Mouse (Mus musculus) spleen, postnatal 4 days (tissue): Measurements from ENCODE around the gene Gm44596.
A peak's percentile ranks its signal among the peaks of the same experiment; 100 is the strongest.

Source experiments
- DNase-seq, 2 experiments: peaks; one replicate each; pipeline ENCODE4 v3.0.0; 2022; ENCODE audit warnings: low spot score in 2 of 2

Gene Gm44596

DNA sequence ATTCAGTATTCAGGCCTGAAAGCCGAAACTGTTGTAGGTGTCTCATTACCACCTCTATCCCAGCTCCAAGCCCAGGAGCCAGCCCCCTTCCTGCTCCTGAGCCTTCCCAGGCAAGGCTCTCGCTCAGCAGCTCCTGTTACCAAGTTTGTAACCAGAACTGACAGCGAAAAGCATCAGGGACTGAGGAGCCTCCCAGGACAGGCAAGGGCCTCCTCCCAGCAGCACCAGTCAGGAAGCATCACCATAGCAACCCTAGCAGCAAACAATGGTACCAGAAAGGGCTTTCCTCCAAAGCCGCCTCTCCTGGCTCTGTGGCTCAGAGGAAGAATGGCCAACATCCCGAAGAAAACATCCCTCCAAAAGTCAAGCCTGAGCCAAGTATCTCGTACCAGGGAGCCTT, at the start of gene Gm44596, which contains the start of gene Tex52:
Gm44596 (plus strand) TSS at position 312 of the 400 bp plus-strand sequence.
Tex52 (plus strand) TSS at position 265 of the 400 bp plus-strand sequence.
- no peak for DNase-seq

GRCm38 (mm10) chr6:128334397-128335124, 40.7 kb upstream of the Gm44596 start:
- DNase-seq = peak; percentile 50 to 80

GRCm38 (mm10) chr6:128337467-128337866, 37.8 kb upstream of the Gm44596 start:
- no peak for DNase-seq

GRCm38 (mm10) chr6:128338876-128339275, 36.4 kb upstream of the Gm44596 start:
- DNase-seq = no peak

DNA sequence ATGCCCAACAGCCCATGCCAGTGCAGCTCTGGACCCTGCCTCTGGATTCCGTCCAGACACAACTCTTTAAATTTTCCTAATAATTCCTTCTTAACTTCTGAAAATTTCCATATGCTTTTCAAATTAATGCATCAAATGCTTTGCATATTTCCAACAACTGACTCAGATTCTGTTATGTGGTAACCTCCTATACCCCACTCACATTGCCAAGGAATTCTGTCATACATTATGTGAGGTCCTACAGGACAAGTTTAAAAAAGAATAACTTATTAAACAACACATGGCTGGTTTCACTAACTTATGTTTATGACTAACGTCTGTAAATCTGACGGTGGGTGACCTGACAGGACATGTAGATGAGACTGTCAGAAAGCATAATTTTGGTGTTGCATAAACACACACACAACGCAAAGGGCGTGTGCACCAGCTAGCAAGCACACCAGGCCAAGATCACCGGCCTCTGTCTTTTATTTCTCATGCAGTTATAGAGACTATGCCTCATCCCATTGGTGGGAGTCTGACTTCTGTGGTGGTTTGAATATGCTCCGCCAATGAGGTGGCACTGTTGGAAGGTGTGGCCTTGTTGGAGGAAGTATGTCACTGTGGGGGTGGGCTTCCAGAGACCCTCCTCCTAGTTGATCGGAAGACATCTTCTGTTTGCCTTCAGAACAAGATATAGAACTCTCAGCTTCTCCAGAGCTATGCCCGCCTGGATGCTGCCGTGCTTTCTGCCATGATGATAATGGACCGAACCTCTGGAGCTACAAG, 33.2 kb upstream of the Gm44596 start:
- DNase-seq = no peak

DNA sequence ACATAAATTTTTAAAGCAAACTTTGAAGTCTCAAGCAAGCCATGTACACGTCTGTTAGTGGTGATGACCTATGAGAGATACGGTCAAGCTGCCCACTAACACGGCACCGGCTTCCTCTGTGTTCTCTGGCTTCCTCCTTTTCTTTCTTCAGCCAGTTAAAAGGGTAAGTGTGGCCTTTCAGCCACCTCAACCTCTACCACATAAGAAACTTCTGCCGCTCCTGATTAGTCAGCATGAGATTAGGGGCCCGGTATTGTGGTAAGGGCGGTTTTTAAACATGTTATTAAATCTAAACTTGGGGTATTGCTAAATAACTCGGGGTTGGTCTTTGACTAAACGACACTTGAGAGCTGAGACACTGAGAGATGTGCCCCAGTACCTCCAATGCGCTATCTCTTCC, 29.7 kb upstream of the Gm44596 start:
- DNase-seq = no peak

DNA sequence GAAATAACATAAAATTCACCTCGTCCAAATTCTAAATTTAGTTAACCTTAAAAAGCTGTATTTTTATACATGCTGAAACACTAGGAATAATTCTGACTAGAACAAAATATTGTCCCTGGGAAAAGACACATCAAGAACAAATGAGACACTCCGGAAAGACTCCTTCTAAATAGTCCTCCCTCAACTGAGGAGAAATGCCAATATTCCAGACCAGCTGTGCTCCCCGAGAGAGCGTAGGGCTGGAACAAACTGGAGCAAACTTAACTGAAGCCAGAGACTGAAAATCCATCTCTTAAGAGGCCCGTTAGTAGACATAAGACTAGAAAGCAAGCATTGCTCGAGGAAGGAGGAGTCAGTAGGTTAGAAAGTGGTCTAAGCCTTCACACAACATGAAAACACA, 28.5 kb upstream of the Gm44596 start:
- DNase-seq = no peak

GRCm38 (mm10) chr6:128349711-128350110, 25.6 kb upstream of the Gm44596 start:
- no peak for DNase-seq

DNA sequence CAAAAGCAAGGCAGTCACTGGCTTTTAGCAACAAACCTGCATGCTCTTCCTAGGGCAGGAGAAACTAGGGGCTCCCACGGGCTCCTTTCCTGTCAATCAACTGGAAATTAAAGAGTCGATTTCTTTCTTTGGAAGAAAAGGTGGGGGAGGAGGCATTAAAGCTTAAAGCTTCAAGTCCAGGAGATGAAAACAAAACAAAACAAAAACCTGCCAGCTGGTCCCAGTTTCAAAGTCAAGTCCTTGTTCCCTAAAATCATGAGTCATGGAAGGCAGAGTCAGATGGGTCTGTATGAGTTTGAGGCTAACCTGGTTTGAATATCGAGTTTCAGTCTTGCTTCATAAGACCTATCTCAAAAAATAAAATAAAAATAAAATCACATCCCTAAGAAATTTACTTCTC, 21.2 kb upstream of the Gm44596 start:
- DNase-seq = no peak

DNA sequence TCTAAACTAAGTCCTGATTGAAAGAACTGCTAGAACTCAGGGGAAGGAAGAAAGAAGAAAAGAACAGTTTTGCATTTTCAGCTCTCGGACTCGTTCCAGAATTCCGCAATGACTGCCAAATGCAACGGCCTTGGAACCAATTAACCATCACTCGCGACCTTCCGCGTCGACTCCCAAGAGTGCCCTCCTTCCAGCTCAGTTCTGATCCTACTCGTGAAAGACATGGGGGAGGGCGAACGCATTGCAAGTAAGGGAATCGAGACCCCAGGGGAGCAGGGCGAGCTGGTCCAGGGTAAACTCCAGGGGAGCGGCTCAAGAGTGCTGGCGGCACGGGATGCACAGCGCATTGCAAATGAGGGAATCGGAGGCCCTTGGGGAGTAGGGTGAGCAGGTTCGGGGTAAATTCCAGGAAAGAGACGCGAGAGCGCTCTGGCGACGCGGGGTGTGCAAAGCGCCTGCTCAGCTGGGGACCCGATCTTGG, 20.1 kb upstream of the Gm44596 start:
- no peak for DNase-seq

DNA sequence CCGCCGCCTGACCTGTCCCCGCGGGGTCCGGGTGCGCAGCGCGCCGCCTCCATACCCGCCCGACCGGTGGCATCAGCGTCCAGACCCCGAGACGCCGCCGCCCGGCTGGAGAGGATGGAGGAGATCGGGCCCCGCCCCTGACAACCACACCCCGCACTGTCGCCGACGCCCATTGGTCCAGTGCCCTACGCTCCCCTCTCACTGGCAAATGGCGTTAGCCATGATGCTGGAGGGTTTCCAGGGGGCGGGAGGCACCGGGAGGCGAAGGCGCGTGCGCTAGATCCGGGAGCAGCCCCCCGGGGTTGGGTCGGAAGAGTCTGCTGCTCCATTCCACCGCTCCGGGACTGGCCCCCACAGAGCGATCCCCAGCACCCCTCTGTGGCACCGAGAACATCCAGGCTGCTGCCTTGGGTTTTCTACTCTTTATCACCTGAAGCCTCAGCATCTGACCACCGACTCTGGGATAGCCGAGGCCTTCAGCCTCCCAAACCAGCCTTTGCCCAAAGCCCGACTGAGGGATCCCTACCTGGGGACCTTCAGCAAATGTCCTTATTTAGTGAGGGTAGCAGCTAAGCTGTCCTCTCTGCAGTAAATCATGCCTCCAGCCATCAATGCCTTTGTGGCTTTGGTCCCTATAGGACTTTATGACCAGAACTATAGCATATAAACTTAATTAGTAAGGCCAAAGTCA, 19.4 kb upstream of the Gm44596 start, which contains the start of gene Tulp3:
Tulp3 (minus strand) TSS at position 126 of the 691 bp plus-strand sequence.
- DNase-seq = peak; percentile 85 to 91

- peak; percentile 65 to 85 for DNase-seq
These were observed 16.3 kb upstream of the Gm44596 start for GRCm38 (mm10) chr6:128358999-128359398.

DNA sequence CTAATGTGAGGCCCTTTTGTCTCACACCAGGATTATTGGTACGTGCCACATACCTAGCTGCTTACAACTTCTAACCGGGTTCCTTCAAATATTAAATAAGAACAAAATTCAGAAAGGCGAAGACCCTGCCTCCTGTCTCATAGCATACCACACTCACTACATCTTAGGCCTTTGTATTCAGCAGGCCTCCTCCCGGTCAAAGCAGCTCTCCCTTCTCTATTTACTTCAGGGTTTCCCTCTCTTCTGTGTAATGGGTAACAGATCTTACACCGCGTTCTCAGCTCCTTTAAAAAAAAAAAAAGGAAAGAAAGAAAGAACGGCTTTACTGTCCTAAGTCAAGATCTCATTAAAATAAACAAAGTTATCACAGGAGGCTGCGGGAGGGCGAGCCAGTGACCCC, 13.4 kb upstream of the Gm44596 start:
- no peak for DNase-seq

DNA sequence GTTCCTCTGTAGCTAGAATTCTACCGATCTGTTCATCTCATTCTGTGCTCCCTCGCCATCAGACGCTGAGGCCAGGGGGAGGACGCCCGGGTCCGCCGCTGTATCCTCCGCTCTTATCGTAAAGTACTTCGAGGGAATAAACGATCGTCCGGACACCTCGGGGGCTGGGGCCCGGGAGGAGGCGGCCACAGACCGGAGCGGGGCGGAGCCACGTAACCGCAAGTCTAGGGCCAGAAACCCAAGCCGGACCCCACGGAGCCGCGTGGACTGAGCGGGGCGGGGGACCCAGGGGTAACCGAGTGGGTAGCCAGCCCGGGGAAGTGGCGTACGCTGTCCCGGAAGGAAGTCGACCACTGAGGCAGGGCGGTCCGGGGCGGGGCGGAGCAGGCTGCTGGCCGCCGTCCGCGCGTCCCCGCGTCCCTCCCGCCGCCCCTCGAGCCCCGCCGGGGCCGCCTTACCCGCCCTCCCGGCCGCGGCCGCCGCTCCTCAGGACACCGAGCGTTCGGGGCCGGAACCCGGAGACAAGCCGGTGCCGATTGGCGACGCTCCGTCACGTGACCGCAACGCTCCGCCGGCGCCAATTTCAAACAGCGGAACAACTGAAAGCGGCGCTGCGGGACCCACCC, 12.8 kb upstream of the Gm44596 start, which contains the start of the genes Rhno1 and Foxm1:
Rhno1 (minus strand) TSS at position 531 of the 626 bp plus-strand sequence.
Foxm1 (plus strand) TSS at position 587 of the 626 bp plus-strand sequence.
- peak; percentile 87 to 93 for DNase-seq

GRCm38 (mm10) chr6:128363007-128363825, 12.1 kb upstream of the Gm44596 start:
- no peak for DNase-seq

GRCm38 (mm10) chr6:128364721-128365120, 10.6 kb upstream of the Gm44596 start:
- DNase-seq = no peak

DNA sequence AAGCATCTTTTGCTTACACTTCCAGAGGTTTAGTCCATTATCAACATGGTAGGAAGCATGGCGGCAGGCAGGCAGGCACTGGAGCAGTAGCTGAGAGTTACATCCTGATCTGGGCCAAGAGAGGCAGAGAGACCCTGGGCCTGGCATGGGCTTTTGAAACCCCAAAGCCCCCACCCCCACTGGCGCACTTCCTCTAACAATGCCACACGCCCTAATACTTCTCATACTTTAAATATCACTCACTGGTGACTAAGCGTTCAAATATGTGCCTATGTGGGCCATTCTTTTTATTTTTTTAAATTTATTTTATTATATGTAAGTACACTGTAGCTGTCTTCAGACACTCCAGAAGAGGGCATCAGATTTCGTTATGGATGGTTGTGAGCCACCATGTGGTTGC, 8.8 kb upstream of the Gm44596 start:
- DNase-seq = no peak

- no peak for DNase-seq
These were observed 5.3 kb upstream of the Gm44596 start for GRCm38 (mm10) chr6:128370040-128370439.

DNA sequence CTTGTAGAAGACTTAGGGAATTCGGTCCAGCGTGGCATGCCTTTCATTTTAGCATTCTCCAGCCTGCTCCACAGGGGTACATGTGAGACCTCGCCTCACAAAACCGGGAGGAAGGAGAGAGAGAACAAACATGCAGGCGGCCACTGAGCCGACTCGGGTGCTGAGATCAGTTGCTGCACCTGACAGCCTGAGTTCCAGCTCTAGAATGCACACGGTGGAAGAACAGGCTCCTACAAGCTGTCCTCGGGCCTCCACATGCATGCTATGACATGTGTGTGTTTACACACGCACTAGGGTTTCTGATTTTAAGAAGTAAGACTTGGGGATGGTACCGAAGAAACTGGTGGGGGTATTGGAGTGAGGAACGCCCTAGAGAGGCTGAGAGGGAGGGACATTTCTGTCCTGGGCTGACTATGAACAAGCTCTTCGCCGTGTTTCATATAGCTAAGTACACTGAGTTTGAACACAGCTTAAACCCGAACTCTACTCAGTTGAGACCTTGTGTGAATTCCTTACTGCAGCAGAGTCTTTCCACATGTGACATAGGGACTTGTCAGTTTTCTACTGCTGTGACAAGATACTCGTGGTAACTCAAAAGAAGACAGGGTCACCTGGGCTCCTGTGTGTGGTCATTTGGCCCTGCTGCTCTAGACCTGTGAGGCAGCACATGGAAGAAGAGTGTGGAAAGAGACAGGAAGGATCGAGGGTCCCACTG, 1.2 kb downstream of the Gm44596 start:
- no peak for DNase-seq

DNA sequence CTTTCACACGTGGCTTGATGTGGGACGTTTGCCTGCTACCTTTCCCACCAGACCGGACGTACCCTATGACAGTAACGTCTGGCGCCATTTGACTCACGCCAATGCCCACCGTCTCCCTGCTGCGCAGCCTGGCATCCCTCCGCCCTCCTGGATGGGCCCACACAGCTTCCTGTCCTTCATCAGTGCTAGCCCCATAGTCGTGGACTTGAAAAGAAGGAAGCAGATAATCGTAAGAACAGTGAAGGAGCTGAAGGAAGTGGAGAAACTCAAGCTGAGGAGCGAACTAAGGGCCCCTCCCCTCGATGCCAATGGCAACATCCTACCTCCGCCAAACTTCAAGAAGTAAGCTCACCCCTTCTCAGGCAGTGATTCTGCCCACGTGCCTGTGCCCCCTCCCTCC, 4.3 kb downstream of the Gm44596 start:
- no peak for DNase-seq
